Mouse (Mus musculus): ENCODE results near the gene Mto1.
"Not testable (repeated sequence)": the region's sequence is repeated elsewhere in the genome, so short reads cannot be mapped to it uniquely, and the experiment has no call there.

The Mto1 gene

GRCm38 (mm10) chr9:78475873-78476272 lies 27.9 kb downstream of the Mto1 start:
- in situ Hi-C loops (cut with MboI, MseI) = no loop called here

- in situ Hi-C loops (cut with MboI, MseI) = no loop called here
Measured at GRCm38 (mm10) chr9:78476531-78477020, 28.6 kb downstream of the Mto1 start.

- in situ Hi-C loops (cut with MboI, MseI) = no loop called here
Measured at GRCm38 (mm10) chr9:78477021-78477551, 29.1 kb downstream of the Mto1 start.

GRCm38 (mm10) chr9:78478009-78478605 lies 30.1 kb downstream of the Mto1 start:
- in situ Hi-C loops (cut with MboI, MseI) = not testable (repeated sequence)

GRCm38 (mm10) chr9:78479308-78479707 lies 31.3 kb downstream of the Mto1 start:
- in situ Hi-C loops (cut with MboI, MseI) = not testable (repeated sequence)

GRCm38 (mm10) chr9:78480227-78480626 lies 32.2 kb downstream of the Mto1 start:
- in situ Hi-C loops (cut with MboI, MseI) = loop anchor here in 1 of 2 experiments (5.0 kb wide), 1 partner anchor 42 kb away; no protein-coding TSS in a partner anchor

GRCm38 (mm10) chr9:78480706-78481358 lies 32.8 kb downstream of the Mto1 start:
- in situ Hi-C loops (cut with MboI, MseI) = loop anchor here in 1 of 2 experiments (5.0 kb wide), 1 partner anchor 41 kb away; no protein-coding TSS in a partner anchor

GRCm38 (mm10) chr9:78481423-78482331 lies 33.7 kb downstream of the Mto1 start:
- in situ Hi-C loops (cut with MboI, MseI) = loop anchor here in 1 of 2 experiments (5.0 kb wide), 1 partner anchor 41 kb away; no protein-coding TSS in a partner anchor

- in situ Hi-C loops (cut with MboI, MseI) = loop anchor here in 1 of 2 experiments (5.0 kb wide), 1 partner anchor 40 kb away; no protein-coding TSS in a partner anchor
Measured at GRCm38 (mm10) chr9:78482386-78482785, 34.4 kb downstream of the Mto1 start.

- in situ Hi-C loops (cut with MboI, MseI) = loop anchor here in 1 of 2 experiments (5.0 kb wide), 1 partner anchor 38 kb away; no protein-coding TSS in a partner anchor
Measured at GRCm38 (mm10) chr9:78484660-78485059, 36.7 kb downstream of the Mto1 start.

- in situ Hi-C loops (cut with MboI, MseI) = not testable (repeated sequence)
Measured at GRCm38 (mm10) chr9:78488021-78488420, 40.0 kb downstream of the Mto1 start.

- in situ Hi-C loops (cut with MboI, MseI) = no loop called here
Measured at GRCm38 (mm10) chr9:78488890-78489420, 40.9 kb downstream of the Mto1 start, which contains the start of gene Eef1a1. Gene Eef1a1 (minus strand): TSS chr9:78489151.

- in situ Hi-C loops (cut with MboI, MseI) = no loop called here
Measured at GRCm38 (mm10) chr9:78491169-78491568, 43.2 kb downstream of the Mto1 start.

GRCm38 (mm10) chr9:78492254-78492653 lies 44.2 kb downstream of the Mto1 start:
- in situ Hi-C loops (cut with MboI, MseI) = no loop called here

GRCm38 (mm10) chr9:78493171-78493570 lies 45.2 kb downstream of the Mto1 start:
- in situ Hi-C loops (cut with MboI, MseI) = no loop called here

- in situ Hi-C loops (cut with MboI, MseI) = no loop called here
Measured at GRCm38 (mm10) chr9:78500386-78500785, 52.4 kb downstream of the Mto1 start.

GRCm38 (mm10) chr9:78501284-78501683 lies 53.3 kb downstream of the Mto1 start:
- in situ Hi-C loops (cut with MboI, MseI) = no loop called here

GRCm38 (mm10) chr9:78503223-78504079 lies 55.4 kb downstream of the Mto1 start:
- in situ Hi-C loops (cut with MboI, MseI) = no loop called here

- in situ Hi-C loops (cut with MboI, MseI) = no loop called here
Measured at GRCm38 (mm10) chr9:78504133-78504532, 56.1 kb downstream of the Mto1 start.

- in situ Hi-C loops (cut with MboI, MseI) = no loop called here
Measured at GRCm38 (mm10) chr9:78504679-78505078, 56.7 kb downstream of the Mto1 start.
